Mouse (Mus musculus): ENCODE results near the gene Arhgap28. TPM values are rescaled to one million over a fixed set of nuclear protein-coding genes. Genes with fewer than 3 reads are reported as not detected.

The Arhgap28 gene
- polyA plus RNA-seq, 2 experiments: 42.8 to 55.2 TPM

DNA sequence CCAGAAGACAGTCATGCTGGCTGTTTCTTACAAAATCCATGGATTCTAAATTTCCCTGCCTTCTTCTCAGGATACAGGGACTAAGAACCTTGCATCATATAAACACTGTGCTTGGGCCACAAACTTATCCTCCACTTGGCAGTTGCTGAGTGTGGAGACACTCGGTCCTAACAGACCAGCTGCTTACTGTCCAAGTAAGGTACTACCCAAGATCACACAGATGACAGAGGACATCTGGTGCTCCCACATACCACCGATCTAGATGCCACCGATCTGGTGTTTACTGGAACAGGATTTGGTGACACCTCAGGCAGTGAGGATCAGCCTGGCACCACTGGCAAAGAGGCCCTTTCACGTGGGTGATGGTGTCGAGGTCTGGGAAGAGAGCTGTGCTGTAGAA is 7.7 kb upstream of the Arhgap28 start:
- no peak for ATAC-seq (ENCODE audit: low FRiP score, low read depth)
- DNase-seq (ENCODE audit: low spot score): no peak
- H3K4me1 ChIP-seq (ENCODE audit: control insufficient read depth, insufficient read depth, low read length): no peaks in the 10 kb centered on the region
- no peak overlapping the region for H3K4me2 ChIP-seq (replicated peaks; ENCODE audit: low read depth, low read length, severe bottlenecking)
- H3K36me3 ChIP-seq (ENCODE audit: control insufficient read depth, insufficient read depth, low read length): no peaks in the 10 kb centered on the region
- TF ChIP-seq POLR2A (IDR thresholded peaks at IDR 0.05; ENCODE audit: borderline replicate concordance, extremely low read depth, insufficient read depth, insufficient read length): no peak
- no peaks in the 10 kb centered on the region for H3K9me3 ChIP-seq (ENCODE audit: control insufficient read depth, low read length)
- no peak overlapping the region for H3K9ac ChIP-seq (ENCODE audit: low read depth, low read length, severe bottlenecking)
- H3K4me3 ChIP-seq (replicated peaks; ENCODE audit: low read length): no peak overlapping the region
- H3K27ac ChIP-seq (replicated peaks; ENCODE audit: low read depth, low read length): no peak overlapping the region
- 88% methylated on average over 5 of the region's 5 CpGs for WGBS
- H3K27me3 ChIP-seq (ENCODE audit: control insufficient read depth, insufficient read depth, low read length): no peaks in the 10 kb centered on the region

- Histone ChIP-seq H3K9ac (ENCODE audit: low read depth, low read length, severe bottlenecking) (no peak overlapping the region), H3K27me3 (ENCODE audit: control insufficient read depth, insufficient read depth, low read length) (no peaks in the 10 kb centered on the region), H3K9me3 (ENCODE audit: control insufficient read depth, low read length) (no peaks in the 10 kb centered on the region), H3K4me3 (replicated peaks; ENCODE audit: low read length) (no peak overlapping the region), H3K4me1 (ENCODE audit: control insufficient read depth, insufficient read depth, low read length) (peaks cover 6% of the 10 kb centered on the region), H3K4me2 (replicated peaks; ENCODE audit: low read depth, low read length, severe bottlenecking) (no peak overlapping the region), H3K36me3 (ENCODE audit: control insufficient read depth, insufficient read depth, low read length) (no peaks in the 10 kb centered on the region), H3K27ac (replicated peaks; ENCODE audit: low read depth, low read length) (no peak overlapping the region)
- ATAC-seq (ENCODE audit: low FRiP score, low read depth) (no peak), DNase-seq (ENCODE audit: low spot score) (no peak)
- TF ChIP-seq POLR2A (IDR thresholded peaks at IDR 0.05; ENCODE audit: borderline replicate concordance, extremely low read depth, insufficient read depth, insufficient read length): no peak
- WGBS: 89% methylated on average over 5 of the region's 5 CpGs
Measured at GRCm38 (mm10) chr17:68010041-68010440, 6.1 kb upstream of the Arhgap28 start.

DNA sequence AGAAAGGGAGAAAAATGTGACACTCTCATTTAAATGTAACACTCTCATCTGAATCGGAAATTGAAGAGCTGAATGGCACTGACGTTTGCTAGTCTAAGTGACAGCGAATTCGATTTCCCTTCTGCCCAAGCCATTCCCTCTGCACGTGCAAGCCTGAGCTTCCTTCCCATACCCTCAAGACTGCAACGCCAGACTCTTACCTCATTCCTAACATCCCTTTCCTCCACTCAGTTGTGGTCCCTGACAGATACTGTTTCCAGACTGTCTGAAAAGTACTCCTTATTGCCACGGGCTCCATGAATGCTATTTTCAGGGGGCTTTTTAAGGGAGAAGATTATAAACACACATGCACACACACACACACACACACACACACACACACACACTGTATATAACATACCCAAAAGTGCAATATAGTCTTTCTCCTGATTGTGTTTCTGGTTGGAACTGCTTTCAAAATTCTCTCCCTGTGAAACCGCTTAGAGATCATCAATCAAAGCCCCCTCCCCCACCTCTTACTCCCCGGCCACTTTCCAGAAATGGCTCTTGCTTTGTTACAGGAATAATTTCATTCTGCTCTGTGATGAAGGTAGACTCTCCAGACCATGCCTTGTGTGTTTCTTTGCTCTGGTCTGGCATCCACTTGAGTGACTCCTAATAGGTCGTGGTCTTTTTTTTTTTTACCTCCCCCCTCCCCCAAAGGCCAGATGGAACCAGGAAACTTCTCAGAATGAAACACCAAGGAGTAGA is 836 bp upstream of the Arhgap28 start:
- Histone ChIP-seq H3K4me1 (ENCODE audit: control insufficient read depth, insufficient read depth, low read length) (peaks cover 38% of the 10 kb centered on the region), H3K27me3 (ENCODE audit: control insufficient read depth, insufficient read depth, low read length) (no peaks in the 10 kb centered on the region), H3K27ac (replicated peaks; ENCODE audit: low read depth, low read length) (peak overlapping the region; percentile 93), H3K4me3 (replicated peaks; ENCODE audit: low read length) (peak overlapping the region; percentile 61), H3K9me3 (ENCODE audit: control insufficient read depth, low read length) (no peaks in the 10 kb centered on the region), H3K36me3 (ENCODE audit: control insufficient read depth, insufficient read depth, low read length) (no peaks in the 10 kb centered on the region), H3K9ac (ENCODE audit: low read depth, low read length, severe bottlenecking) (peak overlapping the region; percentile 73), H3K4me2 (replicated peaks; ENCODE audit: low read depth, low read length, severe bottlenecking) (peak overlapping the region; percentile 54)
- TF ChIP-seq POLR2A (IDR thresholded peaks at IDR 0.05; ENCODE audit: borderline replicate concordance, extremely low read depth, insufficient read depth, insufficient read length): no peak
- ATAC-seq (ENCODE audit: low FRiP score, low read depth) (peak; percentile 66; the same call in 1 of the 2 replicates), DNase-seq (ENCODE audit: low spot score) (peak; percentile 68)
- WGBS: 0% methylated on average over 10 of the region's 10 CpGs

GRCm38 (mm10) chr17:68002608-68003595 is 1.0 kb downstream of the Arhgap28 start:
- peak overlapping the region; percentile 54 for H3K4me2 ChIP-seq (replicated peaks; ENCODE audit: low read depth, low read length, severe bottlenecking)
- no peaks in the 10 kb centered on the region for H3K9me3 ChIP-seq (ENCODE audit: control insufficient read depth, low read length)
- peak overlapping the region; percentile 61 for H3K4me3 ChIP-seq (replicated peaks; ENCODE audit: low read length)
- peaks cover 47% of the 10 kb centered on the region for H3K4me1 ChIP-seq (ENCODE audit: control insufficient read depth, insufficient read depth, low read length)
- H3K9ac ChIP-seq (ENCODE audit: low read depth, low read length, severe bottlenecking): peak overlapping the region; percentile 73
- H3K27me3 ChIP-seq (ENCODE audit: control insufficient read depth, insufficient read depth, low read length): no peaks in the 10 kb centered on the region
- TF ChIP-seq POLR2A (IDR thresholded peaks at IDR 0.05; ENCODE audit: borderline replicate concordance, extremely low read depth, insufficient read depth, insufficient read length): no peak
- 18% methylated on average over 17 of the region's 17 CpGs for WGBS
- DNase-seq (ENCODE audit: low spot score): no peak
- peak overlapping the region; percentile 93 for H3K27ac ChIP-seq (replicated peaks; ENCODE audit: low read depth, low read length)
- no peak for ATAC-seq (ENCODE audit: low FRiP score, low read depth)
- H3K36me3 ChIP-seq (ENCODE audit: control insufficient read depth, insufficient read depth, low read length): no peaks in the 10 kb centered on the region

DNA sequence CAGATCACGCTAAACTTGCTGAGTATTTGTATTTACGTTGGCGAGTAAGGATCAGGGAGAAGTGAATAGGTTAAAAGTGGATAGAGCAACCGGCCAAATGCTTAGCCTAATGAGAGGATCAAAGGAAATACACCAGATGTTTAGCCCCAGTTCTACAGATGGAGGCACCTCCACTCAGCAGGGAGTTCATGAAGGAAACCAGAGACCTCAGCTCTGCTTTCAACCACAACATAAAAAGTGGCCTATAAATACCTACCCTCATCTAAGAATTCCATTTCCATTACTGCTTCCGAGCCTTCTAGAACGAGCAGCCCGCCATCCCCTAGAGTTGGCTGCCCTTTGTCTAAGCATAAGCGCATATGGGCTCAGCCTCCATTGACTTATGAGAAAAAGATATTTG is 4.1 kb downstream of the Arhgap28 start:
- H3K36me3 ChIP-seq (ENCODE audit: control insufficient read depth, insufficient read depth, low read length): no peaks in the 10 kb centered on the region
- H3K9ac ChIP-seq (ENCODE audit: low read depth, low read length, severe bottlenecking): no peak overlapping the region
- peaks cover 52% of the 10 kb centered on the region for H3K4me1 ChIP-seq (ENCODE audit: control insufficient read depth, insufficient read depth, low read length)
- H3K9me3 ChIP-seq (ENCODE audit: control insufficient read depth, low read length): no peaks in the 10 kb centered on the region
- TF ChIP-seq POLR2A (IDR thresholded peaks at IDR 0.05; ENCODE audit: borderline replicate concordance, extremely low read depth, insufficient read depth, insufficient read length): no peak
- peak overlapping the region; percentile 53 for H3K27ac ChIP-seq (replicated peaks; ENCODE audit: low read depth, low read length)
- peak overlapping the region; percentile 15; the same call in 1 of the 2 replicates for H3K4me2 ChIP-seq (replicated peaks; ENCODE audit: low read depth, low read length, severe bottlenecking)
- 22% methylated on average over 8 of the region's 8 CpGs for WGBS
- H3K27me3 ChIP-seq (ENCODE audit: control insufficient read depth, insufficient read depth, low read length): no peaks in the 10 kb centered on the region
- ATAC-seq (ENCODE audit: low FRiP score, low read depth): peak; percentile 21; the same call in 1 of the 2 replicates
- H3K4me3 ChIP-seq (replicated peaks; ENCODE audit: low read length): no peak overlapping the region
- peak; percentile 80 for DNase-seq (ENCODE audit: low spot score)

Measured in limb, embryonic 14.5 days (tissue).